Mouse (Mus musculus) liver (tissue): ENCODE results near the gene Ccdc171.
A peak's percentile ranks its signal among the peaks of the same experiment; 100 is the strongest.
"Not testable (repeated sequence)": the region's sequence is repeated elsewhere in the genome, so short reads cannot be mapped to it uniquely, and the experiment has no call there.

Experiments used
- DNase-seq: peaks from one replicate; pipeline ENCODE4 v3.0.0-alpha.2; 2020; ENCODE audit warnings: mixed read lengths

Gene Ccdc171

DNA sequence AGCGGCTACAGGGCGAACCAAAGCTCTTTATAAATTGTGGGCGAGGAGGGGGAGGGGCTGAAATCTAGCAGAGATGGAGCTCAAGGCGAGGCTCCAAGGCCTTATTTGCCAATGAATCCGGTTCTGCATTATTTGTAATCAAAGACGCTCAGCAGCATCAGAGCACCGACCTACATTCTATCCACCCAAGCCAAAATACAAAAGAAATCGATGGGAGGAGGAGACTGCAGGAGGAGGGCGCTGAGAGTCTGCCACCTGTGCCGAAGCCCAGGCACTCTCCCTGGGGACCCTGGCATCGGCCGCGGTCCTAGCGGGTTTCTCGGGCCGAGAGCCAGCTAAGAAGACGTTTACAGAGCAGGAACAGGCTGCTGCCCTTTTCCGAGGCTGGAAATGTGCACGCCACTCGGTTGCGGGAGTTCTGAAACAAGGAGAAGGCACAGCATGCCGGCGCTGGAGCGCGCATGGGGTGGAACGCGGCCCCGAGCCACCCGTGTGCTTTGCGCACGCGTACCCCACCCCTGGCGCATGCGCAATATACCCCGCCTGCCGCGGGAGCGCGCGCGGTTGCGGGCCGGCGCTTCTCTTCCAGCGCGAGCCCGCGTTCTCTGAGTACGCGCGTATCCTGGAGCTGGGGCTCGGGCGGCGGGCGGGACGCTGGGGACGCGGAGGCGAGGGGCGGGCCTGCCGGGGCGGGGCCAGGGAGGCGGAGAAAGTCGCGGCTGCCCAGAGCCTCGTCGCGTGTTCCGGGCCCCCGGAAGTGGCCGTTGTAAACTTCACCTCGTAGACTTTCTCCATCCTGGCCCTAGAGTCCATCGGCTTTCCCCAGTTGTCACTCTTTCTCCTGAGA, at the start of gene Ccdc171:
Gene Ccdc171, plus strand, starts transcription at position 703 of the 847 bp plus-strand sequence.
- DNase-seq = peak; percentile 98

DNA sequence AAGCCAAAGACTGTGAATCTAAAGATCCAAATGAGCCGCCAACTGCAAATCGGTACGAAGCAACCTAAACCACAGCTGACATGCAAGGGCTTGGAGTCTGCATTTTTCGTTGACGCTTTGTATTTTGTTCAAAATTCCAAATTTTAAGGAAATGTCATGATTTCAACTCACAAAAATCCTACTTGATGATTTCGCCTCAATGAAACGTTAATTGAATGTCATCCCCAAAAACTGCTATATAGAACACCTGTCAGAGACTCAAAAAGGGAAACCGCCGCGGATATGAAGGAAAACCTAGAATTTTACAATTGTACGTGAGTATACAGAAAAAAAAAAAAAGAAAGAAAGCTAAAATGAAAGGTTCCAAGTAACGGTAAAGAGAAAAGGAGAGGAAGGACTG, 40.1 kb upstream of the Ccdc171 start:
- no peak for DNase-seq

DNA sequence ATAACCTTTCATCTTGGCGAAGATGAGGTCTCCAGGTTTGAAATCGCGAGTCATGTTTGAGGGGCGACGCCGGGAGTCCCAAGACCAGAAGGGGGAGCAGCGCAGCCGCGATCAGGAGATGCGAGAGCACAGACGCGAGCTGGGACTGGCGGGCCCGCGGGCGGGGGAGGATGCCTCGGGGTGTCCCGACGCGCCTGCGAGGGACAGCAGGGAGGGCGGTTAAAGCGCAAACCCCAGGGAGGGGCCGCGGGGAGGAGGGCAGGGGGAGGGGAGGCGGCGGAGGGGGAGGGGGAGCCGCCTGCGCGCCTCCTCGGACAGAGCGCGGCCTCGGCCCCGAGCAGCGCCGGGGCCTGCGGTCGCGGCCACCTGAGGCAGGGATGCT, 39.6 kb upstream of the Ccdc171 start:
- DNase-seq = peak; percentile 93

DNA sequence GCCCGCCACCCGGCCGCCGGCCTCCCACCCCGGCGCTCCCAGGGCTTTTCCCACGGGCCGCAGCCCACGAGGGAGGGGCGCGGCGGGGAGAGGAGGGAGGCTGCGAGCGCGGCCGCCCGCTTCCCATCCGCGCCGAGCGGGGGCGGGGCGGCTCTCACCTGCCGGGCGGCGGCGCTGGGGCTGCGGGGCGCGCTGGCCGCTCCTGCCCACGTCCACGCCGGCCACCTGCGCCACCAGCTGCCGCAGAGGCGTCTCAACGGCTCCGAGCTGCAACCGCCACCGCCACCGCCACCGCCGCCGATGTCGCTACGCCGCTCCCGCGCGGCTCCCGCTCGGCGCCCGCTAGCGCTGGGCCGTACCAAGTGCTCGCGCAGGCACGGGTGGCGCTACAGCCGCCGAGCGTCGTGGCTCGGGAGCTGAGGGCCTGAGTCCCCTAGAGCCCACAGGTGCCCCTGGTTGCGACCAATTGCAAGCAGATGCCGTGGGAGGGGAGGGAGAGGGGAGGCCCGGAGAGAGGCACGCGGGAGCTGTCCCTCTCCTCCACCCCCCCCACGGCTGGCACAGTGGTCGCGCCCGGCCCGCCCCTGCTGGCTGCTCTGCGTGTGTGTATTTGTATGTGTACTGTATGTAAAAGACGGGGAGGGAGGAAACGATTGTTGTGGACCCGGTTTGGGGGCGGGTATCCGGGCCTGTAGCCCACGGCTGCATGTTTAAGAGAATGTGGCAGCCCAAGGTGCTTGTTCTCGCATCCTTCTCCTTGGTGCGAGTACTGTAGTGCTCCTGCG, 39.0 kb upstream of the Ccdc171 start, which contains the start of gene Psip1:
Gene Psip1, minus strand, starts transcription at position 343 of the 785 bp plus-strand sequence.
- DNase-seq = peak; percentile 92

DNA sequence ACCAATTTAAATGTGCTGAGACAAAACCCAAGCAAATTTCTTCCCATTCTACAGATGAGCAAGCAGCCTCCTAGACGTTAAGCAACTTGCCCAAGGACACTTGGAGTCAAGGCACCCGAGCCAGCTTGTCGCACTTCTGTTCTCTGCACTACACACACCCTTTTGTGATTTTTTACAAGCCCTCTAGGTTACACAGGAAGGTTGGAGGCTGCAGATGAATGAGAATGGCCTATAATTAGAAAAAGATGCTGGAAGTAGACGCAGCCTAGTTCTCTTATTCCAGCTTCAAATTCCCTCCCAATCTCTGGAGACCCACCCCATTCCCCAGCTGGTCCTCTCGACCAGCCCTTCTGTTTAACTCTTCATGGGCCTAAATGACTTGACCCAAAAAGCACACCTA, 36.2 kb upstream of the Ccdc171 start:
- no peak for DNase-seq

DNA sequence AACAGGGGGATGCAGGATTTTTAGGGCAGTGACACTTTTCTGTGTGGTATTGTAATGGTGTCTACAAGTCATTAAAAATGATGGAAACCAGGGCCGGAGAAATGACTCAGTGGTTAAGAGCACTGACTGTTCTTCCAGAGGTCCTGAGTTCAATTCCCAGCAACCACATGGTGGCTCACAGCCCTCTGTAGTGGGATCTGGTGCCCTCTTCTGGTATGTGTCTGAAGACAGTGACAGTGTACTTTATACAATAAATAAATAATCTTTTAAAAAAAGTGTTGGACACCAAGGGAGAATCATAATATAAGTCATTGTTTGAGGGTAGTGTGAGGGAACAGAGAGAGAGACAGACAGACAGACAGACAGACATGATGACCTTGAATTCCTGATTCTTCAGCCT, 32.2 kb upstream of the Ccdc171 start:
- no peak for DNase-seq

DNA sequence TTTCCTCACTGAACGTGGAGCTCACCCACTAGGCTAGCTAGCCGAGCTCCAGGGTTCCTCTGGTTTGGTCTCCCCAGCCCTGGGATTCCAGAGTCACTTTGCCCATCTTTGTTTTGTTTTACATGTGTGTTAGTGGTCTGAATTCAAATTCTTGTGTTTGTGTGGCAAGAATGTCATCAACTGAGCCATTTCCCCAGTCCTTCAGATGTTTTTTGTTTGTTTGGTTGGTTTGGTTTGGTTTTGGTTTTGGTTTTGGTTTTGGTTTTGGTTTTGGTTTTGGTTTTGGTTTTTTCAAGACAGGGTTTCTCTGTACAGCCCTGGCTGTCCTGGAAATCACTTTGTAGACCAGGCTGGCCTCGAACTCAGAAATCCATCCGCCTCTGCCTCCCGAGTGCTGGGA, 28.3 kb upstream of the Ccdc171 start:
- DNase-seq = not testable (repeated sequence)

DNA sequence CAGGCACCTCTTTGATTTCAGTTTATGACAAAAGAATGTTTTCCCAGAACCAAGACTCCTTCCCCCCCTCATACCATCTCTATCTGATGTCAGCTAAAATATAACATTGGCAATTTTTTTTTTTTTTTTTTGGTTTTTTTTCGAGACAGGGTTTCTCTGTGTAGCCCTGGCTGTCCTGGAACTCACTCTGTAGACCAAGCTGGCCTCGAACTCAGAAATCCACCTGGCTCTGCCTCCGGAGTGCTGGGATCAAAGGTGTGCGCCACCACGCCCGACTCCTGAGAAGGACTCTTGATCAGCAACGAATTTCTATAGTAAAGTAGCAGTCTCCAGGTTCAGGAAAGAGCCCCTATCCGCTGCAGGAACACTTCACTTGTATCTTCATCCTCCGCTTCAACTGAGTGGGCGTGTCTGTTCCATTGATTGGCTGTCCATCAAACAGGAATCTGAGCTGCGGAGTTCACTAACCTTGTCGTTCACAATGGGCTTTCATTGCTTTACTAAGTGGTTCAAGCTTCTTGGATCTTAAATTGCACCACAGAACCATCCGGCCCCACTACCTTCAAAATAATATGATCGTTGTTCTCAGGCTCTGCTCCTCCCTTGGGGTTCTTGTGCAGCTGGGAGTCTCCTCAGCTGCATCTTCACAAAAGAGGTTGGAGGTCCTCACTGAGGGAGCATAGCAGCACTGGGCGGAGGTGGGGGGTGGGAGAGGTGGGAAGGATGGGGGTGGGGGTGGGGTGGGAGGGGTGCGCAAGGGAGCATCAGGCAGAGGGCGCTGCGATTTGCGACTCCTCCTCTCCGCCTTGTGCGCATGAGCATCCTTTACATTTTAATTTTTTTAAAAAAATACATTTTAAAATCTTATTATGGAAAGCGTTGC, 24.9 kb upstream of the Ccdc171 start:
- no peak for DNase-seq

DNA sequence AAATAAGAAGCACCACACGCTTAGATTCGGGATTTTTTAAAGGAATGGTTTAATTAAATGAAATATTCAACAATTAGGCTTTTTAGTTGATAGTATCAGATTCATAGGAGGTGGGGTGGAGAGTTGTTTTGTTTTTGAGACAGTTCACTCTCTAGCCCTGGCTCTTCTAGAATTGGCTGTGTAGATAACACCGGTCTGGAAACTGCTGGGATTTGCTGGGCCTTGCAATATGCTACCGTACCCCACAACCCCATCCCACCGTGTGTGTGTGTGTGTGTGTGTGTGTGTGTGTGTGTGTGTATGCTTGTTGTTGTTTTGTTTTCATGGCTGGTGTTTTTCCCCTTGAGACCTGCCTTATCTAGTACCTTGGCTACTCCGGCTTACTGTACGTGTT, 24.3 kb upstream of the Ccdc171 start:
- no peak for DNase-seq

DNA sequence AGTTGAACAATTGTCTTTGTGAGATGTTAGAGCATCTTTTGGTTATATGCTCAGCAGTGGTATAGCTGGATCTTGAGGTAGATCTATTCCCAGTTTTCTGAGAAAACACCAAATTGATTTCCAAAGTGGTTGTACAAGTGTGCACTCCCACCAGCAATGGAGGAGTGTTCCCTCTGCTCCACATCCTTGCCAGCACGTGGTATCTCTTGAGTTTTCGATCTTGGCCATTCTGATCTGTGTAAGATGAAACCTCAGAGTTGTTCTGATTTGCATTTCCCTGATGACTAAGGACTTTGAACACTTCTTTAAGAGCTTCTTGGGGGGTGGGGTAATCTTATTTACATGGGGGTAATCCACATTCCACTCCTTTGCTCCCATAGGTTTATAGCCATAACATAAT, 15.7 kb upstream of the Ccdc171 start:
- DNase-seq = no peak

DNA sequence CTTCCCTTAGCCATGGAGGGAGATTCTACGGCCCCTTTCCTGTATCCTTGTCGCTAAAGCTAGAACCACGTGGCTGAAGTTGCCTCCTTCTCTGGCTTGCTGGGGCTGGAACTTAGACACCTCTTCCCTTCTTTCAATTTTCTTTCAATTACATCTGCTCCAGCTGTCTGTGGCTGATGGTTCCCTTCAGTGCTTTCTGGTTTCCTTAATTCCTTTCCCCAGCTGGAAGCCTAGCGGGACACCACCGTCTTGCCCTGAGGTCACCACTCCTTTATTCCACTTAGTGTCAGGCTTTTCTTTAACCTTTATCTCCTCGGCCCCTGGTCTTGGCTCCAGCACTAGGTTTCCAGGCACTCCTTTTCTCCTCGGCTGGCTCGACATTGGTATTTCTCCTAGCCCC, 14.3 kb upstream of the Ccdc171 start:
- DNase-seq = no peak

DNA sequence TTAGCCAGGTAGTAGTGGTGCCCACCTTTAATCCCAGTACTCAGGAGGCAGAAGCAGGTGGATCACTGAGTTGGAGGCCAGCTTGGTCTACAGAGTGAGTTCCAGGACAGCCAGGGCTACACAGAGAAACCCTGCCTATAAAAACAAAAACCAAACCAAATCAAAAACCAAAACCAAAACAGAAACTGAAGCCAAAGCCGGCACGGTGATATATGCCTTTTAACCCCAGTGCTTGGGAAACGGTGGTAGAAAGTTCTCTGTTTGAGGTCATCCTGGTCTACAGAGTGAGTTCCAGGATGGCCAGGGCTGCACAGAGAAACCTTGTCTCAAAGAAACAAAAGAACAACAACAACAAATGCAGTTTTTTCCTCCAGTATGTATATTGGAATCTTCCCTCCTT, 13.1 kb upstream of the Ccdc171 start:
- DNase-seq = no peak

DNA sequence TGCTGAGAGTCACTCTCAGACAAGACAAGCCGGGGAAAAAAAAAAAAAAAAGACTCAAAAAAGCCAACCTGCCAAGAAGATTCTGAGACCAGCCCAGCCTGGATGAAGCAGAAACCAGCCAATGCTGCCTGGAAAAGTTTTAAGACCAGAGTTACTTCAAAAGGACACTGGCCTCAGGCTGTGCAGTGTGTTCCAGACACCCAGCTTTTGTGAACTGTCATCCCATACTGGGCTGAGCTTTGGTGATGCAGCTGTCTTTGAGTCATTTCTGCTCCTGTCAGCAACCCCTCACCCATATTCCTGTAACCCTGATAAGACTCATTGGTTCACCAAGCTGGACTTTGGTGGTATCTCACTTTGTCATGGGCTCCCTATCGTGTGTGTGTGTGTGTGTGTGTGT, 12.7 kb upstream of the Ccdc171 start:
- DNase-seq = no peak

DNA sequence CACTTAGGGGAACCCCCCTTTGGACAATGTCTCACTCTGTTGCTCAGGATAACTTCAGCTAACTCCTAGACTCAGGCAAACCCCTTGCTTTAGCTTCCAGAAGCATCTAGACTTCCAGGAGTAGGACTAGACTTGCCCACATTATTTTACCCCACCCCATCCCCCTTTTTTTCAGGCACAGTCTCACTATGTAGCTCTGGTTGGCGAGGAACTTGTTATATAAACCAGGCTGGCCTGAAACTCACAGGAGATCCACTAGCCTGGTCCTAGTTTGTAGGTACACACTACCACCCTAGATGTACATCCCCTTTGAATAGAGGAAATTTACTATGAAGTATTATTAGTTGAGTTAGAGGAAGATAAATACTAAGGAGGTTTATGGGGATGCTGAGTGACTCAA, 11.2 kb upstream of the Ccdc171 start:
- no peak for DNase-seq

DNA sequence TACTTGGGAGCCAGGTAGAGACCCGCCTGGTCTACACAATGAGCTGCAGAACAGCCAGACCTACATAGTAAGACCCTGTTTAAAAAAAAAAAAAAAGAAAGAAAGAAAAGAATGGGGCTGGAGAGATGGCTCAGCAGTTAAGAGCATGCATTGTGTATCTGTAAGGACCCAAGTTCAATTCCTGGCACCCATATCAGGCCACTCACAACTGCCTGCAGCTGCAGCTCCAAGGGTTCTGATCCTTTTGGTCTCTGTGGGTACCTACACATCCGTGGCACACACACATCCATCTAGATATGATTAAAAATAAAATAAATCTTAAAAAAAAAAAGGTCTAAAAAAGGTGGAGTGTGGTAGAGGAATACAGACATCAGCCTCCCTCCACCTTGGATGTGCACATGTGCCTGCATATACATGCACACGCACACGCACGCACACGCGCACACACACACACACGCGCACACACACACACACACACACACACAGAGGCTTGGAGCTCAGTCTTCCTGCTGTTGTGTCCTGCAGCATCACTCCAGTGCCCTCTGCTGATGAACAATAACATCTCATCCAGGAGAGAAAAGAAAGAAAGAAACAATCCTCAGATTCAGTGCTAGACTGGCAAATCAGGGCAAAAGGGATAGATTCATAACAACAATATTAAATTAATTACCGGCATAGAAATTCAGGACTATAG, 10.2 kb upstream of the Ccdc171 start:
- no peak for DNase-seq

DNA sequence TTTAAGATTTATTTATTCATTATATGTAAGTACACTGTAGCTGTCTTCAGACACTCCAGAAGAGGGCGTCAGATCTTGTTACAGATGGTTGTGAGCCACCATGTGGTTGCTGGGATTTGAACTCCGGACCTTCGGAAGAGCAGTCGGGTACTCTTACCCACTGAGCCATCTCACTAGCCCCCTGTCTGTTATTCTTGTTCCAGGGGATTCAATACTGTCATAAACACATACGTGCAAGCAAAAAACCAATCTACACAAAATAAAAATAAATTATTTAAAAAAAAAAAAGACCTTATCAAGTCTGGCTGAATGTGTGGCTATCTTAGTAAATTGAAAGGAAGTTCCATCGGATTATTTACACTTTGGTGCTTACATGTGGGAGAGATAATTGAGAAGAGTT, 9.2 kb upstream of the Ccdc171 start:
- not testable (repeated sequence) for DNase-seq

DNA sequence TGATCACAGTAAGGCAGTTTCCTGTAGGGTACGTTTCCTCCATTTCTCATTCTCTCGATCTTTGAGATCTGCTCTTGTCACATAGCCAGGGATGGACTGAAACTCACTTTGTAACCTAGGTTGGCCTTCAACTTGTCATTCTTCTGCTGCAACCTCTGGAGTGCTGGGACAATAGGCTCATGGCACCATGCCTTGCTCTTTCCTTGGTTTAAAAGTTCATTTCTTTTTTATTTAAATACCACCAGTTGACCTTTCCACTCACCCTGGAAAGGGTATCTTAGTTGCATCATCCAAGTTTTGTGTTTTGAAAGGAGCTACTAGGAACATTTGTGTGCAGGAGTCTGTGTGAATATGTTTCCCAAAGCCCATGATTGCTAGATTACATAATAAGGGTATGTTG, 6.2 kb upstream of the Ccdc171 start:
- DNase-seq = no peak

DNA sequence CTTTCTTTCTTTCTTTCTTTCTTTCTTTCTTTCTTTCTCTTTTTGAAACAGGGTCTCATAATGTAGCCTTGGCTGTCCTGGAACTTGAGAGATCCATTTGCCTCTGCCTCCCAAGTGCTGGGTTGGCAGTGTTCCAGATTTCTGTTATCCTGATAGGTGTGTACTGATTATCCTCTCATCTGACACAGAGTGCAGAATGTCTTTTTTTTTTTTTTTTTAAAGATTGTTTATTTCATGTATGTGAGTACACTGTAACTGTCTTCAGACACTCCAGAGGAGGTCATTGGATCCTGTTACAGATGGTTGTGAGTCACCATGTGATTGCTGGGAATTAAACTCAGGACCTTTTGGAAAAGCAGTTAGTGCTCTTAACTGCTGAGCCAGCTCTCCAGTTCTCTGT, 5.5 kb upstream of the Ccdc171 start:
- DNase-seq = no peak

DNA sequence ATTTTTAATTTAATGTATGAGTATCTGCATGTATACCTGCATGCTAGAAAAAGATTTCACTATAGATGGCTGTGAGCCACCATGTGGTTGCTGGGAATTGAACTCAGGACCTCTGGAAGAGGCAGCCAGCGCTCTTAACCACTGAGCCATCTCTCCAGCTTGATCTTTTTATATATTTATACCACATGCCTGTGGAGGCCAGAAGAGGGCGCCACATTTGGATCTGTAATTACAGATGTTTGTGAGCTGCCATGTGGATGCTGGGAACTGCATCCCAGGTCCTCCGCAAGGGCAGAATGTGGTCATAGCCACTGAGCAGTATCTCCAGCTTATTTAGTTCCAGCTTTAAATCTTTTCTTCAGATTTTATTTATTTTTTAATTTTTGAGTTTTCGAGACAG, 5.0 kb upstream of the Ccdc171 start:
- peak; percentile 26 for DNase-seq

DNA sequence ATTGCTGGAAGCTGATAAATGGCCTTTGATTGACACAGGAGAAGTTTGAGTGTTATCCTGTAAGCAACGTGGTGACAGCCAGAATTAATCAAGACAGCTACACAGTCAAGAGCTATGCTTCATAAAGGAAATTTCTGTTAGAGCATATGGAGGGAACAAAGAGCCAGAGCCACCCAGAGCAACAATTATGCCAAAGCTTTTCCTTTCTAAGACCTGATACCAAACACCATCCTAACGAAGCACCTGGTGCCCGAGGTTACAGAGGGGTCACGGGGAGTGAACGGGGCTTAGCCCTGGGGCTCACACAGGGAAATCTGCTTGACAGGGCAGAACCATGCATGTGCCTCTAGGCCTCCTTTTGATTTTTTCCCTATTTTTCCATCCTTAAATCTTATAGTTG, 3.3 kb upstream of the Ccdc171 start:
- DNase-seq = no peak

DNA sequence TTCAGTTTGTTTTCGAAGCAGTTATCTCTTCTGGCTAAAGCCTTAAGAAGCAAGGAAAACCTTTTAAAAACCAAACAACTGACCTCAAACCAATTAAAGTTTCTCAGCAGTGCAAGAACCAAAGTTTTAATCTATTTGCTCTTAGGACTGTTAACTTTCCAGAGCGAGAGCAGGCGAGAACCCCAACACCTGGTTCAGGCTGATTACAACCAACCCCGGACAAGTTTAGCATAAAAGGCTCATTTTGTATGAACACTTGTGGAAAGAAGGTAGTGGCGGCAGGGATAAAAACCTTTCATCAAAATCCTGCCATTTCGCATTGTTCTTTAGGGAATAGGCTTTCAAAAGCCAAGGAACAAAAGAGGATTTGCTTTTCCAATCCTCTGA, 896 bp upstream of the Ccdc171 start:
- DNase-seq = no peak

DNA sequence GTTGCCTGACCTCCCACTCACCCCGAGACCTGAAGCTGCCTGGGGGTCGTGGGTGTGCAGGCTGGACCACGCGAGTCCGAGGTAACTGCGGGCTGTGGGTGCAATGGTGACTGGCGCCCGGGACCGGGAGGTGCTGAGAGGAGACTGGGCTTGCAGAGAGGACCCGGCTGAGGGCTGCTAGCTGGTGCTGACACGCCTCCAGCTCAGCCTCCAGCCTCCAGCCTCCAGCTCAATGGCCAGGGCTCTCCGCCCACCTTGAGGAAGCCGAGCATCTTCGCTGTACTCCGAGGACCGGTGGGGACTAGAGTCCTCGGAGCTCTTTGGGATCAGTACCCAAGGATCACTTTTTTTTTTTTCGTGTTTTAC, 328 bp downstream of the Ccdc171 start:
- peak; percentile 70 for DNase-seq
